Mouse (Mus musculus) cortical plate, adult 2 months (tissue): ENCODE results near the gene Ern1.

Source experiments
- CTCF ChIP-seq: fragments of 200-500 bp; IDR thresholded peaks from 2 replicates; pipeline ENCODE4 v1.5.1; 2011; ENCODE audit warnings: mild to moderate bottlenecking, control low read depth, low read length; ENCODE audit not compliant: insufficient read depth; ENCODE audit errors: extremely low read depth
- POLR2A ChIP-seq: fragments of 200-500 bp; IDR thresholded peaks from 2 replicates; pipeline ENCODE4 v1.6.1; 2011; ENCODE audit warnings: mild to moderate bottlenecking, low read length, control low read depth; ENCODE audit not compliant: insufficient read depth; ENCODE audit errors: extremely low read depth

DNA sequence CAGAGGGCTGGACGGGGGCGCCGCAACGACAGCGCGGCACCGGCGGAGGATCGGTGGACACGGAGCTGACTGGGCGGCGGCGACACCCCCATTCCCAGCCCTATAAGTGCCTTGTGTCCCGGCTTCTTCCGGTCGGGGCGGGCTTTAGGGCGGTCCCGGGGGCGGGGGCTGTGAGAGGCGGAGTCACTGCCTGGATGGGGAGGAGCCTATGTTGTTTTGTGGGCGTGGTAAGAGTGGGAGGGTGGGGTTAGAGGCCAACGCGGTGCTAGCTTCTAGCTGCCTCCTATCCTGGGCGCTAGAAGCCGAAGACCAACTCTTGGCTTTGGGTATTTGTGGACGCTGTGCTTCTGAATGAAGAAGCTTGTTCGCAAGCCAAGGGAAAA is at the start of gene Ern1:
- TF ChIP-seq POLR2A: peak; percentile 72
- TF ChIP-seq CTCF: no peak
